In genomic region chr17:5287641-5288040, GRCm38 (mm10) we compare ENCODE assay signal across 17 mouse cellular contexts.
A peak's percentile ranks its signal among the peaks of the same experiment; 100 is the strongest.
DNase-seq lines count a peak whose midpoint lies in the region; ATAC-seq and TF ChIP-seq lines count a peak whose summit lies in the region.
"Had no signal": no experiment of that assay in that cellular context is flagged by ENCODE, and none has a peak within 500 bp of the region (broad histone marks: within the 10 kb centered on the region; RNA-seq: fewer than 3 reads in every experiment).

No protein-coding gene starts in this region.

- peaks cover 51% of the 10 kb centered on the region for H3K4me1 ChIP-seq in hindbrain, embryonic 13.5 days (replicated peaks)
- H3K4me1 ChIP-seq in hindbrain, embryonic 11.5 days (replicated peaks; ENCODE audit: control insufficient read depth, insufficient read depth, low read length) = peaks cover 4% of the 10 kb centered on the region; the same call in 1 of the 2 replicates
- peaks cover 45% of the 10 kb centered on the region for H3K4me1 ChIP-seq in megakaryocyte, embryonic 14.5 days
- peaks cover 21% of the 10 kb centered on the region for H3K4me1 ChIP-seq in cortical plate, adult 2 months (ENCODE audit: control insufficient read depth, insufficient read depth, low read length)
- peaks cover 34% of the 10 kb centered on the region for H3K4me1 ChIP-seq in limb, embryonic 10.5 days

- H3K36me3 ChIP-seq in hindbrain, embryonic 13.5 days = peaks cover 12% of the 10 kb centered on the region
- no peaks in the 10 kb centered on the region for H3K36me3 ChIP-seq in hindbrain, embryonic 11.5 days (ENCODE audit: control insufficient read depth, insufficient read depth, low read length)
- peaks cover 78% of the 10 kb centered on the region for H3K36me3 ChIP-seq in megakaryocyte, embryonic 14.5 days (replicated peaks; ENCODE audit: low read length)
- peaks cover 44% of the 10 kb centered on the region for H3K36me3 ChIP-seq in limb, embryonic 10.5 days

- no peak overlapping the region for H3K4me3 ChIP-seq in hindbrain, embryonic 13.5 days
- H3K4me3 ChIP-seq in hindbrain, embryonic 11.5 days (ENCODE audit: low read depth, low read length) = no peak overlapping the region
- peak overlapping the region; percentile 50 for H3K4me3 ChIP-seq in megakaryocyte, embryonic 14.5 days (replicated peaks)
- H3K4me3 ChIP-seq in cortical plate, adult 2 months (ENCODE audit: insufficient read depth, low read length) = no peak overlapping the region
- no peak overlapping the region for H3K4me3 ChIP-seq in limb, embryonic 10.5 days
- H3K4me3 ChIP-seq: liver, embryonic 13.5 days; midbrain, embryonic 12.5 days had no signal

- TF ChIP-seq POLR2A in cortical plate, adult 2 months (IDR thresholded peaks at IDR 0.05; ENCODE audit: extremely low read depth, insufficient read depth, low read length) = no peak

- 0 out of 2 replicates have a peak overlapping the region, but pooled peaks have one; percentile 36 for H3K9ac ChIP-seq in hindbrain, embryonic 13.5 days
- H3K9ac ChIP-seq in hindbrain, embryonic 11.5 days (ENCODE audit: low read depth, low read length) = no peak overlapping the region
- H3K9ac ChIP-seq: liver, embryonic 13.5 days; midbrain, embryonic 12.5 days had no signal

- DNase-seq in hindbrain, embryonic 11.5 days (ENCODE audit: low spot score) = no peak
- no peak for DNase-seq in limb, embryonic 10.5 days (ENCODE audit: low spot score)
- DNase-seq: adrenal gland, adult 8-10 months; cerebellum, adult 9-11 months; embryo, embryonic 11 days; kidney, postnatal 10 days; liver, embryonic 13.5 days; lung, postnatal 10 days; thymus, postnatal 36 days had no signal

- 78% methylated on average over 9 of the region's 9 CpGs for WGBS in hindbrain, embryonic 13.5 days
- 88% methylated on average over 9 of the region's 9 CpGs for WGBS in hindbrain, embryonic 11.5 days
- 83% methylated on average over 9 of the region's 9 CpGs for WGBS in limb, embryonic 10.5 days

- H3K4me2 ChIP-seq in hindbrain, embryonic 13.5 days = no peak overlapping the region
- H3K4me2 ChIP-seq in hindbrain, embryonic 11.5 days (replicated peaks; ENCODE audit: low read depth, low read length) = no peak overlapping the region
- H3K4me2 ChIP-seq: liver, embryonic 13.5 days; midbrain, embryonic 12.5 days had no signal

- H3K9me3 ChIP-seq in hindbrain, embryonic 13.5 days = no peaks in the 10 kb centered on the region
- H3K9me3 ChIP-seq in hindbrain, embryonic 11.5 days (ENCODE audit: control insufficient read depth, low read length) = no peaks in the 10 kb centered on the region
- no peaks in the 10 kb centered on the region for H3K9me3 ChIP-seq in megakaryocyte, embryonic 14.5 days
- no peaks in the 10 kb centered on the region for H3K9me3 ChIP-seq in limb, embryonic 10.5 days (replicated peaks)
- H3K9me3 ChIP-seq: liver, embryonic 13.5 days; midbrain, embryonic 12.5 days had no signal

- ATAC-seq in hindbrain, embryonic 13.5 days (ENCODE audit: low FRiP score) = no peak
- ATAC-seq in hindbrain, embryonic 11.5 days (ENCODE audit: low FRiP score) = no peak
- ATAC-seq in megakaryocyte, adult 5-6 weeks (ENCODE audit: poor library complexity, severe bottlenecking) = no peak
- no peak for ATAC-seq in megakaryocyte progenitor cell, adult 5-6 weeks (replicated peaks; ENCODE audit: poor library complexity)
- ATAC-seq: CD4-positive, CD25-positive, alpha-beta regulatory T cell, adult 4 months; inflammation-experienced regulatory T-cells, adult 6 months had no signal

- peak overlapping the region; percentile 67 for H3K27ac ChIP-seq in hindbrain, embryonic 13.5 days
- H3K27ac ChIP-seq in hindbrain, embryonic 11.5 days (ENCODE audit: low read depth, low read length) = no peak overlapping the region
- H3K27ac ChIP-seq in cortical plate, adult 2 months (ENCODE audit: insufficient read depth, low read length) = peak overlapping the region; percentile 72
- H3K27ac ChIP-seq in limb, embryonic 10.5 days = peak overlapping the region; percentile 44; the same call in 1 of the 2 replicates
- H3K27ac ChIP-seq: liver, embryonic 13.5 days; midbrain, embryonic 12.5 days had no signal

- H3K27me3 ChIP-seq in hindbrain, embryonic 13.5 days = no peaks in the 10 kb centered on the region
- H3K27me3 ChIP-seq in hindbrain, embryonic 11.5 days (ENCODE audit: control insufficient read depth, insufficient read depth, low read length) = no peaks in the 10 kb centered on the region
- no peaks in the 10 kb centered on the region for H3K27me3 ChIP-seq in megakaryocyte, embryonic 14.5 days (replicated peaks)
- no peaks in the 10 kb centered on the region for H3K27me3 ChIP-seq in limb, embryonic 10.5 days (ENCODE audit: low read depth, poor library complexity, severe bottlenecking)
- H3K27me3 ChIP-seq: liver, embryonic 13.5 days; midbrain, embryonic 12.5 days had no signal

- TF ChIP-seq CTCF in cortical plate, adult 2 months (IDR thresholded peaks at IDR 0.05; ENCODE audit: extremely low read depth, insufficient read depth, low read length) = no peak
